Mouse (Mus musculus): ENCODE results near the gene Fbxl8. TPM values are rescaled to one million over a fixed set of nuclear protein-coding genes. Genes with fewer than 3 reads are reported as not detected.
"Not testable (repeated sequence)": the region's sequence is repeated elsewhere in the genome, so short reads cannot be mapped to it uniquely, and the experiment has no call there.

Gene Fbxl8
- polyA plus RNA-seq, 1 experiment from 2014 or later, result 1.3 TPM

DNA sequence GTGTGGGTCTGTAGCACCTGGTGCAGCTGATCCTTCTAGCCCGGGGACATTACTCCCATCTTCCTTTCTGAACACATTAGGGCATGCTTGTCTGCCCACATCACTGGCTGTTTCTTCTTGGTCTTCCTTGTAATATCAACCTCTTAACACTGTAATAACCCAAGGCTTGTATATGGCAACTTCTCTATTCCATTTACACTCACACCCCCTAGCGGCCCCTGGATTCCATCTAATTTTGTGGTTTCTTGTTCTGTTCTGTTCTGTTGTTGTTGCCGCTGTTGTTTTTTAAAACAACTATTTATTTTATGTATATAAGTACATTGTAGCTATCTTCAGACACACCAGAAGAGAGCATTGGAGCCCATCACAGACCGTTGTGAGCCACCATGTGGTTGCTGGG lies 22.5 kb downstream of the Fbxl8 start:
- Histone ChIP-seq H3K27me3 (peaks cover 77% of the 10 kb centered on the region), H3K4me3 (replicated peaks) (no peak overlapping the region), H3K4me1 (replicated peaks) (peaks cover 44% of the 10 kb centered on the region), H3K9ac (no peak overlapping the region), H3K4me2 (no peak overlapping the region), H3K9me3 (replicated peaks) (no peaks in the 10 kb centered on the region), H3K27ac (replicated peaks) (no peak overlapping the region), H3K36me3 (replicated peaks) (no peaks in the 10 kb centered on the region)
- 73% methylated on average over 4 of the region's 4 CpGs for WGBS (ENCODE audit: insufficient replicate concordance)
- no peak for ATAC-seq (ENCODE audit: insufficient read depth)

DNA sequence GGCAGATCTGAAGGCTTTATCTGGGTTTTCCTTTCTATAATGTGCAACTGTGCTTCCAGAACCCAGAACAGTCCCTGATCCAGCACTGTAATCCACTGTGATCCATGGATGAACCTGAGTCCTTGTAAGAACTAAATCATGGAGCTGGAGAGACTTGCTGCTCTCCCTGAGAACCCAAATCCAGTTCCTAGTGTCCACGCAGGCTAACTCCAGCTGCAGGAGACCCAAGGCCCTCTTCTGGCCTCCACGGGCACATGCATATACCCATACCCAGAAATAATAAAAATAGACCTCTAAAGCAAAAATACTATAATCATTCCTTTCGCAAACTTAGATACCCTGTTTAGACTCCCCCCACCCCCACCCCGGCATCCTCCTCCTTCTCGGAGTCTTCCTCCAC lies 23.8 kb downstream of the Fbxl8 start:
- 81% methylated on average over 5 of the region's 5 CpGs for WGBS (ENCODE audit: insufficient replicate concordance)
- H3K36me3 ChIP-seq (replicated peaks), result no peaks in the 10 kb centered on the region
- H3K4me1 ChIP-seq (replicated peaks), result peaks cover 35% of the 10 kb centered on the region
- H3K27ac ChIP-seq (replicated peaks), result no peak overlapping the region
- H3K4me2 ChIP-seq, result no peak overlapping the region
- no peaks in the 10 kb centered on the region for H3K9me3 ChIP-seq (replicated peaks)
- ATAC-seq (ENCODE audit: insufficient read depth), result no peak
- H3K27me3 ChIP-seq, result peaks cover 64% of the 10 kb centered on the region
- H3K9ac ChIP-seq, result no peak overlapping the region
- no peak overlapping the region for H3K4me3 ChIP-seq (replicated peaks)

DNA sequence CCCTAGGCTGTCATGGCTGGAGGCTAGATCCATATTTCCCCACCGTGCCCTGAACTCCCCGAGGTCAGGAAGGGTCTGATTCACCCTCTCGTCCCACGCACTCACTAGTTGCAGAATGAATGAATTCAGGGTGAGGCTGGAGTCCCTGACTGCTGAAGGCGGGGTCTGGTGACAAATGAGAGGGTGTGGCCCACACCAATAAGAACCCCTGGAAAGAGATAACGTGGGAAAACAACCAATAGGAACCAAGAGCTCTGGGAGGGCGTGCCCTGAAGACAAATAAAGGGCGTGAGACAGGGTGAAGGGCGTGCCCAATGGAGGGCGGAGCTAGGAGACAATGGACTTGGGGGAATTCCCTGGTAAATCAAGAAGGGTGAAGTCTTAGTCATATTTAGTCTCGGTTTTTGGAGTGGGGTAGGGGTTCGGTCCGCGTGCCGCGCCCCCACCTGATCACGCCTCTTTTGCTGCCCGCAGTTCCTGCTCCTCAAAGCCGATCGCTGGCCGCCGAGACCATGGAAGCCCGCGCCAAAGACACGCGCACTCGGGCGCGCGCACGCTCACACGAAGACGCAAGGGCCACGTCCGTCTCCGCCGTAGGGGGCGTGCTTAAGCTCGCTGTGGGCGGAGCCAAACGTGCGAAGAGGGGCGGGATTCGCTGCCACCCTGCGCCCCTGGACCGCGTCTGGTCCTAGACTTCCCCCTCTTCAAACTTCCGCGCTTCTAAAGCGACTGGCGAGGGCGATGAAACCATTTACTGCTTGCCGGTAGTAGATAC lies 24.7 kb downstream of the Fbxl8 start:
- Histone ChIP-seq H3K9ac (peak overlapping the region; percentile 7; the same call in 1 of the 2 replicates), H3K4me3 (replicated peaks) (peak overlapping the region; percentile 54), H3K4me2 (peak overlapping the region; percentile 82), H3K27ac (replicated peaks) (no peak overlapping the region; the same call in 1 of the 2 replicates), H3K9me3 (replicated peaks) (no peaks in the 10 kb centered on the region), H3K36me3 (replicated peaks) (no peaks in the 10 kb centered on the region), H3K27me3 (peaks cover 57% of the 10 kb centered on the region), H3K4me1 (replicated peaks) (peaks cover 33% of the 10 kb centered on the region)
- ATAC-seq (ENCODE audit: insufficient read depth), result peak; percentile 79
- WGBS (ENCODE audit: insufficient replicate concordance), result under 1% methylated on average over 53 of the region's 53 CpGs

DNA sequence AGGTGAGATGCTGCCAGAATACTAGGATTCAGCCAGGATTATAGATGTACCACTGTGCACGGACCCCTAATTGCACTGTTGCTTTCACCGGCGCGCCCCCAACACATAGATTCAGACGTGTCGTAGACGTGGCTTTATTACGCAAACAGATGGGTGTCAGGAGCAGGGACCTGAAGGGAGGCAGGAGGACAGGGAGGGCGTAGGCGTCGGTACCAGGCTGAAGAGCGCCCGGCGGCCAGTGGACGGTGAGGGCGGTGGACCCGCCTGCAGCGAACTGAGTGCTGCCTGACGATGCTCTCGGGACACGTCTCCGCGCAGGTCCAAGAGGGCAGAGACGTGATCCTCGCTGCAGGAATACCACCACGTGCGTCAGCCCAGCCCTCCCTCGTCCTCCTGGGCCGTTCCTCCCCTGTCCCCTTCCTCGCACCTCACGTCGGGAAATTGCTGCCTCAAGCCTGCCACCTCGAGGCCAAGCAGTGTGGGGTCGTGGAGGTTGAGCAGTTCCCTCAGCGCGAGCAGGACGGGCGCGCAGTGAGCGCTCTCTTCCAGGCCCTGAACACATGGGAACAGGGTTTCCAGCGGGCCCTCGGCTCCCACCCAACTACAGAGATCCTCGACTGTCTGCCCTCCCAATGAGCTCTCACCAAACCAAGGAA lies 25.5 kb downstream of the Fbxl8 start, which contains the start of gene 4931428F04Rik:
TSS of gene 4931428F04Rik (minus strand) at position 60 of the 656 bp plus-strand sequence.
- H3K4me2 ChIP-seq, result peak within 1 kb of the TSS; percentile 82
- peak within 1 kb of the TSS; percentile 7; the same call in 1 of the 2 replicates for H3K9ac ChIP-seq
- WGBS (ENCODE audit: insufficient replicate concordance), result 4% methylated on average over 43 of the region's 43 CpGs
- peak; percentile 8 for ATAC-seq (ENCODE audit: insufficient read depth)
- peaks cover 33% of the 10 kb centered on the region for H3K4me1 ChIP-seq (replicated peaks)
- no peak within 1 kb of the TSS; the same call in 1 of the 2 replicates for H3K27ac ChIP-seq (replicated peaks)
- H3K4me3 ChIP-seq (replicated peaks), result peak within 1 kb of the TSS; percentile 54
- no peaks in the 10 kb centered on the region for H3K9me3 ChIP-seq (replicated peaks)
- peaks cover 53% of the 10 kb centered on the region for H3K27me3 ChIP-seq
- no peaks in the 10 kb centered on the region for H3K36me3 ChIP-seq (replicated peaks)

DNA sequence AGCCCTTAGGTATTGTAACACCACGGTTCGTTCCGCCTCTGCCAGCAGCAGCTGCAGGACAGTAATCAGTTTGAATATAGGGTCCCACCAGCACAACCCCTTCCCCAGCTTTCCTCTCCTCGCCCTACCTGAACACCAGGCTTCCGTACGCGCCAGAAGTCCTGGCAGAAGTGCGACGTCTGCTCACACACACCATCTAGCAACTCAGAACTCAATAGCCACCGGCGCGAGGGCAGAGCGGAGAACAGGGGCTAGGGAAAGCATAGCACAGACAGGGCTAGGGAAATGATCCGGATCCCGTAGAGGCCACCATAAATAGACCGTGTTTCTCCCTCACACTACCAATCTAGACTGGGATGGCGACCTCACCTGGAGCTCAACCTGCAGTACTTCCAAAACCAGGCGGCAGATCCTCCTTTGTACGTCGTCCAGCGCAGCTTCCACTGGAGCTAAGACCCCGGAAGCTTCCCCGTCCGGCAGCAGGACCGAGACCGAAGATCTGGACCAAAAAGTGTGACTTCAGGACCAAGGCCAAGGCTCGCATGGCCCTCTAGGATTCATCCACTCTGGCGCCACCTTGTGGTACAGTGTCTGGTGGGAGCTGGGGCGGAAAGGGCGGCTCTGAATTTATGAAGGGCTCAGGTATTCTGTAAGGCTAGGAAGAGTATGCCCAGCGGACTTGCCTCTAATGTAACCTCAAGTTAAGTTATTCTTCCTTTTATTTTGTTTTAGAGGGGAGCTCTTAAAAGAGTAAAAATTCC lies 26.3 kb downstream of the Fbxl8 start:
- H3K27ac ChIP-seq (replicated peaks), result no peak overlapping the region
- H3K27me3 ChIP-seq, result peaks cover 48% of the 10 kb centered on the region
- WGBS (ENCODE audit: insufficient replicate concordance), result 15% methylated on average over 31 of the region's 31 CpGs
- ATAC-seq (ENCODE audit: insufficient read depth), result no peak
- H3K9ac ChIP-seq, result no peak overlapping the region
- no peaks in the 10 kb centered on the region for H3K36me3 ChIP-seq (replicated peaks)
- peak overlapping the region; percentile 82 for H3K4me2 ChIP-seq
- H3K9me3 ChIP-seq (replicated peaks), result no peaks in the 10 kb centered on the region
- peaks cover 39% of the 10 kb centered on the region for H3K4me1 ChIP-seq (replicated peaks)
- no peak overlapping the region for H3K4me3 ChIP-seq (replicated peaks)

DNA sequence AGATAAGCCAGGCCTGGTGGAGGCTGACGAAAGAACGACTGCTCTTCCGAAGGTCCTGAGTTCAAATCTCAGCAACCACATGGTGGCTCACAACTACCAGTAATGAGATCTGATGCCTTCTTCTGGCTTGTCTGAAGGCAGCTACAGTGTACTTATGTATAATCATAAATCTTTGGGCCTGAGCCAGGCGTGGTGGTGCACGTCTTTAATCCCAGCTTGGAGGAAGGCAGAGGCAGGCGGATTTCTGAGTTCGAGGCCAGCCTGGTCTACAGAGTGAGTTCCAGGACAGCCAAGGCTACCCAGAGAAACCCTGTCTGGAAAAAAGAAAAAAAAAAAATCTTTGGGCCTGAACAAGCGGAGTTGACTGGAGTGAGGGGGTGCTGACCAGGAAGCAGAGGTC lies 26.9 kb downstream of the Fbxl8 start:
- WGBS (ENCODE audit: insufficient replicate concordance), result 71% methylated on average over 8 of the region's 8 CpGs
- not testable (repeated sequence) for H3K36me3 ChIP-seq (replicated peaks); H3K9ac ChIP-seq; ATAC-seq (ENCODE audit: insufficient read depth); H3K4me2 ChIP-seq; H3K27ac ChIP-seq (replicated peaks); H3K4me3 ChIP-seq (replicated peaks); H3K9me3 ChIP-seq (replicated peaks)
- Histone ChIP-seq H3K27me3 (peaks cover 42% of the 10 kb centered on the region), H3K4me1 (replicated peaks) (peaks cover 46% of the 10 kb centered on the region)

- not testable (repeated sequence) for H3K4me2 ChIP-seq; H3K27ac ChIP-seq (replicated peaks); H3K4me3 ChIP-seq (replicated peaks); H3K9me3 ChIP-seq (replicated peaks); H3K36me3 ChIP-seq (replicated peaks); H3K9ac ChIP-seq; ATAC-seq (ENCODE audit: insufficient read depth)
- peaks cover 38% of the 10 kb centered on the region for H3K27me3 ChIP-seq
- H3K4me1 ChIP-seq (replicated peaks), result peaks cover 50% of the 10 kb centered on the region
- 47% methylated on average over 3 of the region's 3 CpGs for WGBS (ENCODE audit: insufficient replicate concordance)
Observed at GRCm38 (mm10) chr8:105291802-105292201, 27.4 kb downstream of the Fbxl8 start.

- H3K36me3 ChIP-seq (replicated peaks), result no peaks in the 10 kb centered on the region
- H3K9me3 ChIP-seq (replicated peaks), result no peaks in the 10 kb centered on the region
- H3K27ac ChIP-seq (replicated peaks), result no peak overlapping the region
- H3K4me1 ChIP-seq (replicated peaks), result peaks cover 55% of the 10 kb centered on the region
- ATAC-seq (ENCODE audit: insufficient read depth), result no peak
- H3K27me3 ChIP-seq, result peaks cover 34% of the 10 kb centered on the region
- no peak overlapping the region for H3K9ac ChIP-seq
- 67% methylated on average over 7 of the region's 7 CpGs for WGBS (ENCODE audit: insufficient replicate concordance)
- no peak overlapping the region for H3K4me2 ChIP-seq
- H3K4me3 ChIP-seq (replicated peaks), result no peak overlapping the region
Observed at GRCm38 (mm10) chr8:105292471-105292870, 28.0 kb downstream of the Fbxl8 start.

- peaks cover 28% of the 10 kb centered on the region for H3K27me3 ChIP-seq
- H3K4me1 ChIP-seq (replicated peaks), result peaks cover 55% of the 10 kb centered on the region
- WGBS (ENCODE audit: insufficient replicate concordance), result 80% methylated on average over 19 of the region's 19 CpGs
- no peaks in the 10 kb centered on the region for H3K36me3 ChIP-seq (replicated peaks)
- H3K27ac ChIP-seq (replicated peaks), result no peak overlapping the region
- no peak overlapping the region for H3K9ac ChIP-seq
- no peak overlapping the region for H3K4me2 ChIP-seq
- no peak overlapping the region for H3K4me3 ChIP-seq (replicated peaks)
- H3K9me3 ChIP-seq (replicated peaks), result no peaks in the 10 kb centered on the region
- ATAC-seq (ENCODE audit: insufficient read depth), result no peak
Observed at GRCm38 (mm10) chr8:105293405-105293804, 29.0 kb downstream of the Fbxl8 start.

GRCm38 (mm10) chr8:105294776-105295175 lies 30.3 kb downstream of the Fbxl8 start:
- no peak for ATAC-seq (ENCODE audit: insufficient read depth)
- Histone ChIP-seq H3K4me1 (replicated peaks) (peaks cover 53% of the 10 kb centered on the region), H3K4me2 (peak overlapping the region; percentile 23), H3K27me3 (peaks cover 17% of the 10 kb centered on the region), H3K9ac (no peak overlapping the region), H3K27ac (replicated peaks) (no peak overlapping the region), H3K4me3 (replicated peaks) (peak overlapping the region; percentile 17; the same call in 1 of the 2 replicates), H3K9me3 (replicated peaks) (no peaks in the 10 kb centered on the region), H3K36me3 (replicated peaks) (peaks cover 11% of the 10 kb centered on the region)
- WGBS (ENCODE audit: insufficient replicate concordance), result 73% methylated on average over 9 of the region's 9 CpGs

- no peak overlapping the region for H3K9ac ChIP-seq
- ATAC-seq (ENCODE audit: insufficient read depth), result no peak
- 0 out of 2 replicates have a peak overlapping the region, but pooled peaks have one; percentile 98 for H3K27ac ChIP-seq (replicated peaks)
- H3K4me2 ChIP-seq, result peak overlapping the region; percentile 23
- peaks cover 12% of the 10 kb centered on the region for H3K27me3 ChIP-seq
- no peaks in the 10 kb centered on the region for H3K9me3 ChIP-seq (replicated peaks)
- H3K36me3 ChIP-seq (replicated peaks), result peaks cover 16% of the 10 kb centered on the region
- peaks cover 50% of the 10 kb centered on the region for H3K4me1 ChIP-seq (replicated peaks)
- 64% methylated on average over 11 of the region's 11 CpGs for WGBS (ENCODE audit: insufficient replicate concordance)
- H3K4me3 ChIP-seq (replicated peaks), result peak overlapping the region; percentile 17; the same call in 1 of the 2 replicates
Observed at GRCm38 (mm10) chr8:105295256-105295655, 30.8 kb downstream of the Fbxl8 start.

All from liver, embryonic 15.5 days (tissue).